Mouse (Mus musculus): ENCODE results near the gene Tnfrsf1b.
"Not testable (repeated sequence)": the region's sequence is repeated elsewhere in the genome, so short reads cannot be mapped to it uniquely, and the experiment has no call there.

The Tnfrsf1b gene

GRCm38 (mm10) chr4:145192686-145193085 lies 54.0 kb downstream of the Tnfrsf1b start:
- DNase-seq (ENCODE audit: low read depth, low spot score): no peak

GRCm38 (mm10) chr4:145188561-145188960 lies 58.1 kb downstream of the Tnfrsf1b start:
- DNase-seq (ENCODE audit: low read depth, low spot score): no peak

- DNase-seq (ENCODE audit: low read depth, low spot score): no peak
Observed at GRCm38 (mm10) chr4:145187619-145188018, 59.1 kb downstream of the Tnfrsf1b start.

DNA sequence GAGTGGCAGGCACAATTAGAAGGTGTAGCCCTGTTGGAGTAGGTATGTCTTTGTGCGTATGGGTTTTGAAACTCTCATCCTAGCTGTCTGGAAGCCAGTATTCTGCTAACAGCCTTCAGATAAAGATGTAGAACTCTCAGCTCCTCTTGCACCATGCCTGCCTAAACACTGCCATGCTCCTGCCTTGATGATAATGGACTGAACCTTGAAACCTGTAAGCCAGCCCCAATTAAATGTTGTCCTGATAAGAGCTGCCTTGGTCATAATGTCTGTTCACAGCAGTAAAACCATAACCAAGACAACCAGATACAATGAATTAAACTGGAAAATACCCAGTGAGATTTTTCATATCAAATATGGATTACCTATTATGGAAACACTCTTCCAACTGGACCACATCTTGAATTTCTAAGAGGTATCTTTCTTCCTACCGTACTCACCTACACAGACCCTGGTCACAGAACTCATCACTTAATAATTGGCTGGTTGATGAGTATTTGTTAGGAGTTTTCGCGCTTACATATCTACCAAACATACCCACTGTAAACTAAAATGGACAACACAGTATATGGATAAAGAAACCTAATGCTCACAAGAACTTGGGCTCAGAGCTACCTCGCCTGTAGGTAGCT lies 67.6 kb downstream of the Tnfrsf1b start:
- DNase-seq (ENCODE audit: low read depth, low spot score): no peak

- not testable (repeated sequence) for DNase-seq (ENCODE audit: low read depth, low spot score)
Observed at GRCm38 (mm10) chr4:145165542-145165941, 81.1 kb downstream of the Tnfrsf1b start.

GRCm38 (mm10) chr4:145164111-145164510 lies 82.6 kb downstream of the Tnfrsf1b start:
- no peak for DNase-seq (ENCODE audit: low read depth, low spot score)

Measured in R1 (cell line).